Mouse (Mus musculus): ENCODE results near the gene Sema5b. TPM values are rescaled to one million over a fixed set of nuclear protein-coding genes. Genes with fewer than 3 reads are reported as not detected.
A peak's percentile ranks its signal among the peaks of the same experiment; 100 is the strongest.

Gene Sema5b
- polyA plus RNA-seq, 1 experiment from 2014 or later: 6.6 TPM

- no peaks in the 10 kb centered on the region for H3K9me3 ChIP-seq
- whole genome bisulfite sequencing: 63% methylated on average over 4 of the region's 4 CpGs
- H3K27me3 ChIP-seq (replicated peaks): no peaks in the 10 kb centered on the region
- H3K9ac ChIP-seq: no peak overlapping the region
- no peak overlapping the region for H3K4me2 ChIP-seq
- no peaks in the 10 kb centered on the region for H3K36me3 ChIP-seq
- H3K4me1 ChIP-seq: no peaks in the 10 kb centered on the region
- ATAC-seq (ENCODE audit: insufficient read depth, low FRiP score, low read depth): no peak
- no peak overlapping the region for H3K4me3 ChIP-seq (replicated peaks)
- H3K27ac ChIP-seq: no peak overlapping the region
These were observed 16.7 kb upstream of the Sema5b start for GRCm38 (mm10) chr16:35524200-35524599.

GRCm38 (mm10) chr16:35534630-35535029 lies 6.3 kb upstream of the Sema5b start:
- no peak for ATAC-seq (ENCODE audit: insufficient read depth, low FRiP score, low read depth)
- Histone ChIP-seq H3K4me3 (replicated peaks) (no peak overlapping the region), H3K4me2 (no peak overlapping the region), H3K27me3 (replicated peaks) (peaks cover 21% of the 10 kb centered on the region; the same call in 1 of the 2 replicates), H3K36me3 (no peaks in the 10 kb centered on the region), H3K4me1 (no peaks in the 10 kb centered on the region), H3K9ac (no peak overlapping the region), H3K9me3 (no peaks in the 10 kb centered on the region), H3K27ac (no peak overlapping the region)
- 67% methylated on average over 3 of the region's 3 CpGs for WGBS

GRCm38 (mm10) chr16:35537651-35538050 lies 3.3 kb upstream of the Sema5b start:
- Histone ChIP-seq H3K4me2 (no peak overlapping the region), H3K27me3 (replicated peaks) (peaks cover 34% of the 10 kb centered on the region), H3K9me3 (no peaks in the 10 kb centered on the region), H3K4me3 (replicated peaks) (no peak overlapping the region), H3K27ac (no peak overlapping the region), H3K4me1 (peaks cover 18% of the 10 kb centered on the region), H3K36me3 (no peaks in the 10 kb centered on the region), H3K9ac (no peak overlapping the region)
- 63% methylated on average over 8 of the region's 8 CpGs for WGBS
- no peak for ATAC-seq (ENCODE audit: insufficient read depth, low FRiP score, low read depth)

- Histone ChIP-seq H3K4me3 (replicated peaks) (no peak overlapping the region), H3K27ac (no peak overlapping the region), H3K27me3 (replicated peaks) (peaks cover 44% of the 10 kb centered on the region), H3K4me2 (no peak overlapping the region), H3K9me3 (no peaks in the 10 kb centered on the region), H3K4me1 (peaks cover 18% of the 10 kb centered on the region), H3K9ac (no peak overlapping the region), H3K36me3 (no peaks in the 10 kb centered on the region)
- no peak for ATAC-seq (ENCODE audit: insufficient read depth, low FRiP score, low read depth)
- WGBS: 51% methylated on average over 10 of the region's 10 CpGs
These were observed 1.9 kb upstream of the Sema5b start for GRCm38 (mm10) chr16:35539041-35539440.

- no peaks in the 10 kb centered on the region for H3K36me3 ChIP-seq
- no peak overlapping the region for H3K27ac ChIP-seq
- WGBS: under 1% methylated on average over 23 of the region's 23 CpGs
- no peaks in the 10 kb centered on the region for H3K9me3 ChIP-seq
- H3K9ac ChIP-seq: no peak overlapping the region
- H3K4me1 ChIP-seq: peaks cover 18% of the 10 kb centered on the region
- peak; percentile 40; the same call in 1 of the 2 replicates for ATAC-seq (ENCODE audit: insufficient read depth, low FRiP score, low read depth)
- peaks cover 39% of the 10 kb centered on the region for H3K27me3 ChIP-seq (replicated peaks)
- peak overlapping the region; percentile 52 for H3K4me3 ChIP-seq (replicated peaks)
- peak overlapping the region; percentile 87 for H3K4me2 ChIP-seq
These were observed 420 bp upstream of the Sema5b start for GRCm38 (mm10) chr16:35540333-35541116.

- H3K4me1 ChIP-seq: peaks cover 18% of the 10 kb centered on the region
- H3K9me3 ChIP-seq: no peaks in the 10 kb centered on the region
- peaks cover 39% of the 10 kb centered on the region for H3K27me3 ChIP-seq (replicated peaks)
- H3K4me3 ChIP-seq (replicated peaks): peak overlapping the region; percentile 52
- 0 out of 2 replicates have a peak, but pooled peaks have one; percentile 48 for ATAC-seq (ENCODE audit: insufficient read depth, low FRiP score, low read depth)
- 0 out of 2 replicates have a peak overlapping the region, but pooled peaks have one; percentile 40 for H3K27ac ChIP-seq
- H3K9ac ChIP-seq: peak overlapping the region; percentile 20
- H3K36me3 ChIP-seq: no peaks in the 10 kb centered on the region
- WGBS: 2% methylated on average over 53 of the region's 54 CpGs
- H3K4me2 ChIP-seq: peak overlapping the region; percentile 87
These were observed 896 bp downstream of the Sema5b start for GRCm38 (mm10) chr16:35541661-35542420.

- no peak overlapping the region for H3K9ac ChIP-seq
- peaks cover 18% of the 10 kb centered on the region for H3K4me1 ChIP-seq
- ATAC-seq (ENCODE audit: insufficient read depth, low FRiP score, low read depth): no peak
- H3K9me3 ChIP-seq: no peaks in the 10 kb centered on the region
- peak overlapping the region; percentile 87 for H3K4me2 ChIP-seq
- no peak overlapping the region for H3K27ac ChIP-seq
- H3K27me3 ChIP-seq (replicated peaks): peaks cover 39% of the 10 kb centered on the region
- H3K4me3 ChIP-seq (replicated peaks): peak overlapping the region; percentile 52
- 4% methylated on average over 27 of the region's 27 CpGs for WGBS
- H3K36me3 ChIP-seq: no peaks in the 10 kb centered on the region
These were observed 1.5 kb downstream of the Sema5b start for GRCm38 (mm10) chr16:35542421-35542780.

GRCm38 (mm10) chr16:35545723-35546122 lies 4.8 kb downstream of the Sema5b start:
- WGBS: 81% methylated on average over 4 of the region's 4 CpGs
- H3K9me3 ChIP-seq: no peaks in the 10 kb centered on the region
- H3K4me3 ChIP-seq (replicated peaks): no peak overlapping the region
- H3K4me1 ChIP-seq: peaks cover 13% of the 10 kb centered on the region
- ATAC-seq (ENCODE audit: insufficient read depth, low FRiP score, low read depth): no peak
- no peaks in the 10 kb centered on the region for H3K36me3 ChIP-seq
- H3K9ac ChIP-seq: no peak overlapping the region
- peaks cover 17% of the 10 kb centered on the region for H3K27me3 ChIP-seq (replicated peaks)
- no peak overlapping the region for H3K27ac ChIP-seq
- H3K4me2 ChIP-seq: no peak overlapping the region

- no peaks in the 10 kb centered on the region for H3K9me3 ChIP-seq
- no peaks in the 10 kb centered on the region for H3K4me1 ChIP-seq
- H3K4me3 ChIP-seq (replicated peaks): no peak overlapping the region
- no peak for ATAC-seq (ENCODE audit: insufficient read depth, low FRiP score, low read depth)
- peaks cover 7% of the 10 kb centered on the region for H3K27me3 ChIP-seq (replicated peaks)
- H3K4me2 ChIP-seq: no peak overlapping the region
- H3K36me3 ChIP-seq: no peaks in the 10 kb centered on the region
- H3K9ac ChIP-seq: no peak overlapping the region
- H3K27ac ChIP-seq: no peak overlapping the region
These were observed 7.0 kb downstream of the Sema5b start for GRCm38 (mm10) chr16:35547966-35548365.

GRCm38 (mm10) chr16:35549354-35549753 lies 8.4 kb downstream of the Sema5b start:
- Histone ChIP-seq H3K27me3 (replicated peaks) (no peaks in the 10 kb centered on the region), H3K27ac (no peak overlapping the region), H3K4me1 (no peaks in the 10 kb centered on the region), H3K36me3 (no peaks in the 10 kb centered on the region), H3K9me3 (no peaks in the 10 kb centered on the region), H3K4me2 (no peak overlapping the region), H3K4me3 (replicated peaks) (no peak overlapping the region), H3K9ac (no peak overlapping the region)
- no peak for ATAC-seq (ENCODE audit: insufficient read depth, low FRiP score, low read depth)
- 90% methylated on average over 2 of the region's 2 CpGs for WGBS

GRCm38 (mm10) chr16:35555596-35556482 lies 14.9 kb downstream of the Sema5b start:
- 55% methylated on average over 15 of the region's 15 CpGs for WGBS
- peak; percentile 58; the same call in 1 of the 2 replicates for ATAC-seq (ENCODE audit: insufficient read depth, low FRiP score, low read depth)
- H3K36me3 ChIP-seq: no peaks in the 10 kb centered on the region
- H3K27me3 ChIP-seq (replicated peaks): no peaks in the 10 kb centered on the region
- no peak overlapping the region for H3K9ac ChIP-seq
- no peak overlapping the region for H3K27ac ChIP-seq
- H3K9me3 ChIP-seq: no peaks in the 10 kb centered on the region
- H3K4me3 ChIP-seq (replicated peaks): no peak overlapping the region
- no peaks in the 10 kb centered on the region for H3K4me1 ChIP-seq
- no peak overlapping the region for H3K4me2 ChIP-seq

Measured in stomach, embryonic 15.5 days (tissue).